Mouse (Mus musculus): ENCODE measurements around the gene Dtl.
"Not testable (repeated sequence)": the region's sequence is repeated elsewhere in the genome, so short reads cannot be mapped to it uniquely, and the experiment has no call there.

The Dtl gene

GRCm38 (mm10) chr1:191517056-191517455 lies 58.3 kb downstream of the Dtl start:
- DNase-seq: no peak

GRCm38 (mm10) chr1:191516351-191516750 lies 59.0 kb downstream of the Dtl start:
- DNase-seq: not testable (repeated sequence)

GRCm38 (mm10) chr1:191513195-191513594 lies 62.1 kb downstream of the Dtl start:
- no peak for DNase-seq

DNA sequence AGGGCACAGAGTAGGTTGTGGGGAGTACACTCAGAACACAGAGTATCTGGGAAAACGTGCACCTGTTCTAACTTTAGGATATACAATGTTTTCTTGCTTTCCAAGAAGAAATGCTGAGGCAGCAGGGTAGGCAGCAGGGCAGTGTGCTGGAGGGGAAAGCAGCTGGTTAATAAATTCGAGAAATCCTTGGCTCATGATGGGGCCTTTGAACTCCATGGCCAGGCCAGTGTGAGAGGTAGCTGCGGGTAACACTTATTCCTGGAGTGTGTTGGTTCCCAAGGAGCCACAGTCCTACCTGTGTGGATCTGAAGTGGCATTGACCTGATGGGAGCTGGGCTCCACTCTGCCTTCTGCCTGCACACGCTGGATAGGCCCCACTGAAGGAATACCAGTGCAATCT lies 63.0 kb downstream of the Dtl start:
- no peak for DNase-seq

GRCm38 (mm10) chr1:191511503-191511902 lies 63.8 kb downstream of the Dtl start:
- no peak for DNase-seq

- no peak for DNase-seq
Measured at GRCm38 (mm10) chr1:191509865-191510264, 65.5 kb downstream of the Dtl start.

DNA sequence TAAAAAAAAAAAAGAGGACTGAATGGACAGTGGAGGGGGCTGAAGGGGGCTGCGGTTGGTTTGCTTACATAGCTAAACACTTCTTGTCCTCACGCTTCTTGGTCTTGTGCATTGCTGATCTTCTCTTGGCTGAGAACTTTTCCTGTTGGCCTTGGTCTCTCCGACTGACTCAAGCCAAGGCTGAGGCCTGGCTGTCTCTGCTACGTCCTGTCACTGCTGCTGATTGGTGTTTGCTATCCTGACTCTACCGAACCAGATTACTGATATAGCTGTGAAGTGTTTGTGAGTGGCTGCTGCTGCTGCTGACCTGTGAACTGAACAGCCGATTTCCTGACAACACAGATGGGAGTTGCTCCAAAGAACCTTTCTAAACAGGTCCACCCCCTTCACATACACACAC lies 66.2 kb downstream of the Dtl start:
- DNase-seq: no peak

DNA sequence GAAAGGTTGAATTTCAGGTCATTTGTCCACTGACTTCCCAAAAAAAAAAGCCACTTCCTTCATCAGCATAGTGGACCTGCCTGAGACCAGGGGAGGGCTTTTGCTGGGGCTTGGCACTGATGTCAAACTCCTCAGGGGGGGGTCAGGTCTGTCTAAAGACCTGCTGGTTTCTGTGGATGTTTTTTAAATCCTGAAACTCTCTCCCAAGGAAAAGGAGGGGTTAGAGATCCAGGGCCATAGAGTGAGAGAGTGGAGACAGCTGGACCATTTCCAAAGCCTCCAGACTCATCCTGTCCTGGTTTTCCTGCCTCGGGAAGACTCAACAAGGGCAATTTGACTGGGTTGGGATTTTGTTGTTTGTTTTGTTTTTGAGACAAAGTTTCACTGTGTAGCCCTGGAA lies 68.6 kb downstream of the Dtl start:
- DNase-seq: no peak

DNA sequence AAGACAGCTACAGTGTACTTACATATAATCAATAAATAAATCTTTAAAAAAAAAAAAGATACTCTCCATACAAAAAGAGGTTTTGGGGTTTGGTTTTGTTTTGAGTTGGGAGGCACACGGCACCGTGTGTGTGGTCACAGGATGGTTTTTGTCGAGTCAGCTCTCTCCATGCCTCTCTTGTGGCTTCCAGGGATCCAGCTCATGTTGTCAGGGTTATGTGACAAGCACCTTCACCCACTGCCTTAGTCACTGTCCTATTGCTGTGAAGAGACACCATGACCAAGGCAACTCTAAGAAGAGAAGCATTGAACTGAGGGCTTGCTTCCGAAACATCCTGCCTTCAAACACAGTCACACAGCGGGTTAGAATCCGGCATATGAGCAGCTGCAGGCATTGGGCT lies 75.7 kb downstream of the Dtl start:
- no peak for DNase-seq

GRCm38 (mm10) chr1:191498271-191498955 lies 76.9 kb downstream of the Dtl start:
- DNase-seq: no peak

- DNase-seq: no peak
Measured at GRCm38 (mm10) chr1:191496676-191497075, 78.7 kb downstream of the Dtl start.

DNA sequence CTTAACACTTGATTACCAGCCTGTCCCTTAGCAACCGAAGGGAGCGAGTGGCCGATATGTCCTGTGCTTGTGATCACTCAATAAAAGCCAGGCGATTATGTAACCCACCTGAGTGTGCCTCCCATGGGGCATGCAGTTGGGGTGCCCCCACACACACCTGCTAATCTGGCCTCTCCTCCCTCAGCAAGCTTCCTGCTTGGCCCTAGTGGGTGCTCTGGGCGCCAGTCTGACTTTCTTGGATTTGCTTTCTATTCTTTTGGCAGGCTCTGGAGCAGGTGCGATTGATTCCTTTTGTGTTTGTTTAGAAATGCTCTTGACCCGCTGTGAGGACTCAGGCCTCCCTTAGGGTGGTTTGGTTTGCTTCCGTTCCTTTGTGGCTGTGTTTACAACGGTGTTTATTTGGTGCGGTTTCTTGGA lies 80.3 kb downstream of the Dtl start:
- DNase-seq: peak; percentile 20 to 29

GRCm38 (mm10) chr1:191494303-191494655 lies 81.1 kb downstream of the Dtl start:
- peak; percentile 33 to 42 for DNase-seq

- DNase-seq: peak; percentile 33 to 56
Measured at GRCm38 (mm10) chr1:191493476-191494302, 81.7 kb downstream of the Dtl start.

GRCm38 (mm10) chr1:191490446-191490845 lies 84.9 kb downstream of the Dtl start:
- no peak for DNase-seq

Measured in cerebellum, postnatal 36 days (tissue).